Mouse (Mus musculus) liver, embryonic 16.5 days (tissue): ENCODE data around the gene Gm128. TPM values are rescaled to one million over a fixed set of nuclear protein-coding genes. Genes with fewer than 3 reads are reported as not detected.
A peak's percentile ranks its signal among the peaks of the same experiment; 100 is the strongest.

Source experiments
- ATAC-seq: fragments of 200-750 bp; cut with Nextera tagmentation; 2 replicates; pipeline ENCODE4 v1.8.0; 2017; ENCODE audit warnings: low read depth, mild to moderate bottlenecking, moderate number of reproducible peaks, moderate library complexity
- H3K27ac ChIP-seq: fragments of 300-500 bp; sonication (generic); 2 replicates; pipeline ENCODE4 v1.5.1; 2014; ENCODE audit warnings: mild to moderate bottlenecking, low read length
- H3K27me3 ChIP-seq: fragments of 300-500 bp; sonication (generic); 2 replicates; pipeline ENCODE4 v1.6.1; 2014; ENCODE audit warnings: low read depth, low read length, mixed read lengths; ENCODE audit not compliant: control insufficient read depth, insufficient read depth
- H3K36me3 ChIP-seq: fragments of 300-500 bp; sonication (generic); 2 replicates; pipeline ENCODE4 v1.6.1; 2014; ENCODE audit warnings: mild to moderate bottlenecking; ENCODE audit not compliant: control insufficient read depth, insufficient read depth
- H3K4me1 ChIP-seq: fragments of 300-500 bp; sonication (generic); 2 replicates; pipeline ENCODE4 v1.6.1; 2014; ENCODE audit warnings: low read depth, low read length, mixed read lengths; ENCODE audit not compliant: control insufficient read depth
- H3K4me2 ChIP-seq: fragments of 300-500 bp; sonication (generic); 2 replicates; pipeline ENCODE4 v1.6.1; 2014; ENCODE audit warnings: low read depth, low read length, mixed read lengths
- H3K4me3 ChIP-seq: fragments of 300-500 bp; sonication (generic); 2 replicates; pipeline ENCODE4 v1.5.1; 2014; ENCODE audit warnings: low read depth, mild to moderate bottlenecking, low read length
- H3K9ac ChIP-seq: fragments of 300-500 bp; sonication (generic); 2 replicates; pipeline ENCODE4 v1.6.1; 2014; ENCODE audit warnings: low read depth, low read length
- H3K9me3 ChIP-seq: fragments of 300-500 bp; sonication (generic); replicated peaks from 2 replicates; pipeline ENCODE4 v1.6.1; 2016; ENCODE audit warnings: low read length; ENCODE audit not compliant: control insufficient read depth
- WGBS: fragments of 180-500 bp; shearing (Covaris S2); extraction: QIAGEN DNeasy Blood & Tissue Kit; methylation state at CpG from one replicate; pipeline ENCODE4 v1.1.7; 2014; ENCODE audit not compliant: insufficient replicate concordance; 5-methylcytosine and 5-hydroxymethylcytosine counted together
- polyA plus RNA-seq: library from polyadenylated mRNA; unstranded; fragments of >200 nt; fragmentation: Nextera tagmentation; extraction: Ambion mirVana; gene quantifications from 2 replicates; pipeline ENCODE4 v1.2.1, GENCODE M21; 2015

Gene Gm128
- polyA plus RNA-seq, 1 experiment from 2014 or later: 0.07 TPM

DNA sequence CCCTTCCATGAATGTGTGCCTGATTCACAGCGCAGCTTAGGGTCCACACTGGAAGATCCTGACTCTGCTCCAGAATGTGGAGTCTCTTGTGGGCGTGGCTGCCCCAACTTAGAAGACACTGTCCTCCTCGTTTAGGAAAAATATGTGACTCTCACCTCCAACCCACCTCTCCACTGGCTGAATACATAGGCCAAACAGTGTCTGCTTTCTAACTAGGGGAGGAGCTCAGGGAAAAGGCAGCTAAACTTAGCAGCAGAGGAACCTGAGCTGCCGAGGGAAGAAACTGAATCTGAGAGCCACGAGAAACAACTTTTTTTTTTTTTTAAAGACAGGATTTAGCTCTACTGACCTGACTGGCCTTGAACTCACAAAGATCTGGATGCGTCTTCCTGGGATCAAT, 33.8 kb upstream of the Gm128 start:
- 51% methylated on average over 6 of the region's 6 CpGs for WGBS
- Histone ChIP-seq H3K27ac (no peak overlapping the region), H3K4me3 (no peak overlapping the region), H3K9me3 (no peaks in the 10 kb centered on the region), H3K9ac (no peak overlapping the region), H3K4me1 (peaks cover 40% of the 10 kb centered on the region), H3K36me3 (no peaks in the 10 kb centered on the region), H3K4me2 (no peak overlapping the region), H3K27me3 (no peaks in the 10 kb centered on the region)
- ATAC-seq: no peak

DNA sequence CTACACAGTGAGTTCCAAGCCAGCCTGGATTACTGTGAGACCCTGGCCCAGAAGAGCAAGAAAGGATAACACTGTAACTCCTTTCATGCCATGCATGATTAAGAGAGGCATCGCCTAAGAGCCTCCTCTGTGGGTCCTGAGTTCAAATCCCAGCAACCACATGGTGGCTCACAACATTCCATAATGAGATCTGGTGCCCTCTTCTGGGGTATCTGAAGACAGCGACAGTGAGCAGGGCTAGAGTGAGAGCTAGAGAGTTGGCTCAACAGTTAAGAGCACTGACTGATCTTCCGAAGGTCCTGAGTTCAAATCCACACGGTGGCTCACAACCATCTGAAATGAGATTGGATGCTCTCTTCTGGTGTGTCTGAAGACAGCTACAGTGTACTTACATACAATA, 33.1 kb upstream of the Gm128 start:
- peaks cover 35% of the 10 kb centered on the region for H3K4me1 ChIP-seq
- no peaks in the 10 kb centered on the region for H3K27me3 ChIP-seq
- 83% methylated on average over 4 of the region's 4 CpGs for WGBS
- no peaks in the 10 kb centered on the region for H3K9me3 ChIP-seq
- no peak for ATAC-seq
- no peaks in the 10 kb centered on the region for H3K36me3 ChIP-seq
- no peak overlapping the region for H3K27ac ChIP-seq
- H3K4me2 ChIP-seq: no peak overlapping the region
- no peak overlapping the region for H3K4me3 ChIP-seq
- H3K9ac ChIP-seq: no peak overlapping the region

DNA sequence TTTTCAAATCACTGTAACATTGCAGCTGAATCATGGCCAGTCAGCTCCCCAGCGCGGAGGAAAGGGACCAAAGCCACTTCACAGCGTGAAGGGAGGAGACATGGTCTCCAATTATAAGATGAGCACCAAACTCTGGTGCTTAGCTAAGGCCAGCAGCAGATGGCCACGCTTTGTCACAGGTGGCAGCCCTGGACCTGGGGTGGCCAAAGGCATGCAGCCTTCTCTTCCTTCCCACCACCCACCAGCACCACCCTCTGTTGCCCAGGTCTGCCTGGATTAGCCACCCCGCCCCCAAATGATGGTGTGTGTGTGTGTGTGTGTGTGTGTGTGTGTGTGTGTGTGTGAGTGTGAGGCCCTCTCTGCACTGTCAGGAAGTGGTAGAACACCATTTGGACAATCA, 32.1 kb upstream of the Gm128 start:
- no peak overlapping the region for H3K4me3 ChIP-seq
- ATAC-seq: no peak
- H3K27me3 ChIP-seq: no peaks in the 10 kb centered on the region
- no peak overlapping the region for H3K4me2 ChIP-seq
- 82% methylated on average over 5 of the region's 5 CpGs for WGBS
- no peaks in the 10 kb centered on the region for H3K9me3 ChIP-seq
- no peak overlapping the region for H3K27ac ChIP-seq
- H3K9ac ChIP-seq: no peak overlapping the region
- H3K4me1 ChIP-seq: peaks cover 27% of the 10 kb centered on the region
- H3K36me3 ChIP-seq: no peaks in the 10 kb centered on the region

DNA sequence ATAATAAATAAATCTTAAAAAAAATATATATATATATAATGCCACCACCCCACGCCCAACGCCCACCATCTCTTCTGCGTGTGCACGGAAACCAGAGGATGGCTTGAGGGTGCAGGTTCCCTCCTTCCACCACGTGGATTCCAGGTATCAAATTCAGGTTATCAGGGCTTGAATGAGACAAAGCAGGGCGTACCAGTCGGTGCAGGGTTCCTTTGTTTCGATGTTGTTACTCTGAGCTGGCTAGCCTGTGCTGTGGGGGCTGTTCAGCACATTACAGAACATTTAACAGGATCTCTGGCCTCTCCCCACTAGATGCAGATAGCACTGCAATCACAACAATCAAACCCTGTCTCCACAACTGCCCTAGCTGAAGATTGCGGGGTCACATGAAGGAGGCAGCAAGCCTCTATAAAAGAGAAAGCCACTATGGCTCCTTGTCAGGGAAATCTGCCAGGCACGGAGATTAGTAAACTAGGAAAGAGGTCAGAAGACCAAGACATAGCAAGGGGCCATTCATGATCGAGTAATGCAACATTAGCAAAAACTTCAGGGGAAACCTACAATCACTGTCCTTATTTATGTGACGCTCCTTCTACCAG, 29.5 kb upstream of the Gm128 start:
- no peak overlapping the region for H3K4me2 ChIP-seq
- ATAC-seq: no peak
- H3K4me1 ChIP-seq: peaks cover 13% of the 10 kb centered on the region
- H3K27me3 ChIP-seq: no peaks in the 10 kb centered on the region
- H3K27ac ChIP-seq: no peak overlapping the region
- no peak overlapping the region for H3K9ac ChIP-seq
- H3K36me3 ChIP-seq: peaks cover 8% of the 10 kb centered on the region
- H3K9me3 ChIP-seq: no peaks in the 10 kb centered on the region
- H3K4me3 ChIP-seq: no peak overlapping the region
- WGBS: 75% methylated on average over 12 of the region's 12 CpGs

DNA sequence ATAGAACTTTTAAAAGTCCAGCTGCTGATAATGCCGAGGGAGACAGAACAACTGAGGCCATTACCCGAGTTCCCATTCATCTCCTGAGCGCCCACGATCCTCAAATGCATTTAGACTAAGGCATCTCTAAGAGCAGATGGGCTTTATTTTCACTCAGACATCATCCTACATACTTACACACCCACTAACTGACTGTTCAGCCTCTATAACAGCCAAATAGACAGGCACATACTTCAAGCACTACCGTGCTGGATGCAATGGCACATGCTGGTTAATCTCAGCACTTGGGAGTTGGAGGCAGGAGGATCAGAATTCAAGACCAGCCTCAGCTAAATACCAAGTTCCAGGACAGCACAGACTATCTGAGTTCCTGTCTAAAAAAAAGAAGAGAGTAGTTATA, 28.4 kb upstream of the Gm128 start:
- Histone ChIP-seq H3K27ac (no peak overlapping the region), H3K9ac (no peak overlapping the region), H3K9me3 (no peaks in the 10 kb centered on the region), H3K4me1 (peaks cover 3% of the 10 kb centered on the region; the same call in 1 of the 2 replicates), H3K4me2 (no peak overlapping the region), H3K27me3 (no peaks in the 10 kb centered on the region), H3K4me3 (no peak overlapping the region), H3K36me3 (peaks cover 8% of the 10 kb centered on the region)
- ATAC-seq: no peak
- WGBS: 85% methylated on average over 5 of the region's 5 CpGs

DNA sequence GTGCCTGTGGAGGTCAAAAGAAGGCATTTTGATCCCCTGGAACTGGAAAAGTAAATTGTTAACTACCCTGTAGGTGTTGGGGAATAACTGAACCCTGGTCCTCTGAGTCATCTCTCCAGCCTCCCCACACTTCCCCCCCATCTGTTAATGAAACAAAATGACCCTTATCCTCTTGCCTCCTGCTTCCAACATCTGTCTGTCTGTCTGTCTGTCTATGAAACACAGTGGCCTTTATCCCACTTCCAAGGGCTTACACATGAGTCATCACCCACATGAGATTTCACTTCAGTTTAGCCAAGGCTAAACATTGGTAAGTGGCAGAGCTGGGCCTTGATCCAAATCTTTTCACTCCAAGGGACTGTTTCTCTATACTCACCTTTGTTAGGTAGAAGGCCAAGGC, 26.5 kb upstream of the Gm128 start:
- H3K4me3 ChIP-seq: no peak overlapping the region
- peaks cover 8% of the 10 kb centered on the region for H3K36me3 ChIP-seq
- H3K27ac ChIP-seq: peak overlapping the region; percentile 42; the same call in 1 of the 2 replicates
- peak; percentile 58 for ATAC-seq
- H3K4me2 ChIP-seq: no peak overlapping the region
- no peaks in the 10 kb centered on the region for H3K9me3 ChIP-seq
- peaks cover 10% of the 10 kb centered on the region for H3K4me1 ChIP-seq
- no peak overlapping the region for H3K9ac ChIP-seq
- no peaks in the 10 kb centered on the region for H3K27me3 ChIP-seq

DNA sequence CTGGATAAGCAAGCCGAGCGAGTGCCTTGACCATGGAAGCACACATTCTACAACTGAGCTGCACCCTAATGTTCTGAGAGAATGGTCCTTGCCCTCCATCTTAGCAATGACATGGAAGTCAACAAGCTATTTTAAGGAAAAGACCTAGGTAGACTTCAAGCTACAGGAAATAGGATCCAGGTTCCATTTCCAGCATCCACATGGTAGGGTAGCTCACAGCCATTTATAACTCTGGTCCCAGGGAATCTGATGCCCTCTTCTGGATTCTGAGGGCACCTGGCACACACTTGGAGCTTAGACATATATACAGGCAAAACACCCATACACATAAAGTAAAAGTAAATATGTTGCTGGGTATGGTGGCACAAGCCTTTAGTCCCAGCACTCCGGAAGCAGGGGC, 24.7 kb upstream of the Gm128 start:
- ATAC-seq: no peak
- H3K4me2 ChIP-seq: no peak overlapping the region
- H3K4me1 ChIP-seq: peaks cover 10% of the 10 kb centered on the region
- WGBS: 82% methylated on average over 3 of the region's 3 CpGs
- no peak overlapping the region for H3K27ac ChIP-seq
- no peaks in the 10 kb centered on the region for H3K9me3 ChIP-seq
- peaks cover 8% of the 10 kb centered on the region for H3K36me3 ChIP-seq
- H3K27me3 ChIP-seq: no peaks in the 10 kb centered on the region
- no peak overlapping the region for H3K4me3 ChIP-seq
- H3K9ac ChIP-seq: no peak overlapping the region

DNA sequence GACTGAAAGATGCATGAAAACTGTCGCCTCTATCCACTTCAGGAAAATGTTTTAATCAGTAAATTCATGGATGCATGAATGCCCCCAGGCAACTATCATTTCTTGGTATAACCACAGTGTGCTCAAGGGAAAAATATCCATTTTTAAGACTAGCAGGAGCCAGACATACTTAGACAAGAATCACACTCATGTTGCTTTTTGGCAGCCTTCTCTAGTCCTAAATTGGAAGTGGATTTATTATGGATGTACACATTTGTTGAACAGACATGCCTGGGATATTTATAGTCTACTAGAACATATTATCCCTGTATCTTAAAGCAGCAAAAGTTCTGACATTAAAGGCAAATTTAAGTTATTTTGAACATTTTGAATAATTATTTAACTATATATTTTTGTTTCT, 23.3 kb upstream of the Gm128 start:
- H3K9me3 ChIP-seq: no peaks in the 10 kb centered on the region
- no peaks in the 10 kb centered on the region for H3K27me3 ChIP-seq
- no peak overlapping the region for H3K4me2 ChIP-seq
- no peak for ATAC-seq
- H3K27ac ChIP-seq: no peak overlapping the region
- H3K4me1 ChIP-seq: peaks cover 10% of the 10 kb centered on the region
- H3K36me3 ChIP-seq: peaks cover 11% of the 10 kb centered on the region
- no peak overlapping the region for H3K9ac ChIP-seq
- no peak overlapping the region for H3K4me3 ChIP-seq
- 63% methylated on average over 1 of the region's 1 CpGs for WGBS

DNA sequence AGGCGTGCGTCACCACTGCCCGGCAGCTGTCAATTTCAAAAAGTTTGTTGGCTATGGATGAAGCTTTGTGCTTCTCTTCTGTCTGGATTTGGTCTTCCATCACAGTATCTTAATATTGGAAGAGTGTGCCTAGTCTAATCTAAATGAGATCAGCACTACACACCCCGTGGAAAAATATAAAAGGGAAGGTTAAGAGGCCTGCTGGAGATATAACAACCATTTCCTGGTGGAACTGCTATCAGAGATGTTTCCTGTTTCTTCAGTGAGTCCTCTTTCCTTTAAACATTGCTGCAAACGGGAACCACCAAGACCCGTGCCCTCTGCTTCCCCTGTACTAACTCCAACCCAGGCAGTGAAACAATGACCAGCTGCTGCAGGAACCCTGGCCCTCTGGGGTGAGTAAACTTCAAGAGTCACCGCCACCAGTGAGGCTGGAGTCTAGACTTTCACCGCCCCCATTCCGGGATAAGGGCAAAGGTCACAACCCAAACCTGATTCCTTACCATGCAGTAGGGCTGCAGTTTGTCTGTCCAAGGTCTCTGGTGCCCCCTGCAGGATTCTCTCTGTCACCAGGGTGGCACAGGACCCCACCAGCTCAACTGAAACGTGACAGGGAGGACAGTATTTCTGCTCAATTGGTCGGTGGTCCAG, 21.8 kb upstream of the Gm128 start:
- Histone ChIP-seq H3K4me1 (peaks cover 10% of the 10 kb centered on the region), H3K27me3 (no peaks in the 10 kb centered on the region), H3K36me3 (peaks cover 14% of the 10 kb centered on the region), H3K9ac (no peak overlapping the region), H3K4me2 (peak overlapping the region; percentile 13; the same call in 1 of the 2 replicates), H3K9me3 (no peaks in the 10 kb centered on the region), H3K27ac (peak overlapping the region; percentile 55), H3K4me3 (no peak overlapping the region)
- ATAC-seq: peak; percentile 77
- WGBS: 32% methylated on average over 11 of the region's 11 CpGs
